25 mouse cellular contexts compared by ENCODE assay signal in the genomic region with DNA sequence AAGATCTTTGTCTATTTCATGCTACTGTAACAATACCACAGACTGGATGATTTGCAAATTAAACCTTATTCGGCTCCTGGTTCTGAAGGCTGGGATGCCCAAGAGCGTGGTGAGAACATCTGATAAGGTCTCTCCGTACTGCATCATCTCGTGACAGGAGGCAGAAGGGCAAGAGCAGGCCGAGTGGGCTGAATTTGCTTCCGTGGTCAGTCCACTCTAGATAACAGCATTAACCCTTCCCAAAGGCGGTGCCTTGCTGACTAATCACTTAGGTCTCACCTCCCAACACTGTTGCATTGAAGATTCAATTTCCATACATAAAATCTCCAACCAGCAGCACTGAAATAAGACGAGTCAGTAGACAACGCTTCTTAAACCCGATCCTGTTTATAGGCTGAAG. TPM values are rescaled to one million over a fixed set of nuclear protein-coding genes. Genes with fewer than 3 reads are reported as not detected.
"Had no signal": no experiment of that assay in that cellular context is flagged by ENCODE, and none has a peak within 500 bp of the region (broad histone marks: within the 10 kb centered on the region; RNA-seq: fewer than 3 reads in every experiment).

No protein-coding gene starts in this region.

- DNase-seq: lung, adult 18-20 months; lung, embryonic 14.5 days; lung, postnatal 10 days; lung, postnatal 4 days; midbrain, embryonic 14.5 days; retina, postnatal 1 day; right cerebral cortex, adult 18-20 months; right cerebral cortex, postnatal 25 days; right cerebral cortex, postnatal 4 days; spleen, adult 18-20 months; thymus, adult 18-20 months; thymus, postnatal 14 days; thymus, postnatal 36 days had no signal

- H3K36me3 ChIP-seq: midbrain, embryonic 10.5 days; midbrain, embryonic 12.5 days; neural tube, embryonic 13.5 days; neural tube, embryonic 15.5 days had no signal

- ATAC-seq: midbrain, embryonic 16.5 days had no signal

- H3K4me2 ChIP-seq: lung, embryonic 14.5 days; midbrain, embryonic 12.5 days; neural tube, embryonic 13.5 days; neural tube, embryonic 15.5 days had no signal

- H3K9ac ChIP-seq: lung, embryonic 14.5 days; midbrain, embryonic 12.5 days; neural tube, embryonic 13.5 days; neural tube, embryonic 15.5 days had no signal

- H3K4me3 ChIP-seq: midbrain, embryonic 10.5 days; midbrain, embryonic 12.5 days; myocyte; neural tube, embryonic 13.5 days; neural tube, embryonic 15.5 days had no signal

- H3K9me3 ChIP-seq: midbrain, embryonic 10.5 days; midbrain, embryonic 12.5 days; neural tube, embryonic 13.5 days; neural tube, embryonic 15.5 days had no signal

- H3K27ac ChIP-seq: midbrain, embryonic 10.5 days; midbrain, embryonic 12.5 days; neural tube, embryonic 13.5 days; neural tube, embryonic 15.5 days had no signal

RNA-seq across cellular contexts. Expression of a gene that starts 3.1 kb away (rescaled TPM):
- total RNA-seq: megakaryocyte, adult 5-6 weeks; megakaryocyte-erythroid progenitor cell, adult 5-6 weeks had no signal
- polyA plus RNA-seq: myocyte had no signal

RNA-seq across cellular contexts. Expression of a gene that starts 39.4 kb away (rescaled TPM):
- total RNA-seq: megakaryocyte, adult 5-6 weeks; megakaryocyte-erythroid progenitor cell, adult 5-6 weeks had no signal
- polyA plus RNA-seq: lung, embryonic 16.5 days; myocyte; small intestine, adult 2 months had no signal

RNA-seq across cellular contexts. Expression of a gene that starts 56.0 kb away (rescaled TPM):
- total RNA-seq: megakaryocyte, adult 5-6 weeks had no signal
- polyA plus RNA-seq: small intestine, adult 2 months had no signal

RNA-seq across cellular contexts. Expression of a gene that starts 56.8 kb away (rescaled TPM):
- total RNA-seq: megakaryocyte, adult 5-6 weeks; megakaryocyte-erythroid progenitor cell, adult 5-6 weeks had no signal
- polyA plus RNA-seq: liver, embryonic 16.5 days; myocyte; small intestine, adult 2 months; stomach, embryonic 14.5 days had no signal
